Mouse (Mus musculus) stomach, postnatal 0 days (tissue): ENCODE data around the gene Ufl1. TPM values are rescaled to one million over a fixed set of nuclear protein-coding genes. Genes with fewer than 3 reads are reported as not detected.
"Not testable (repeated sequence)": the region's sequence is repeated elsewhere in the genome, so short reads cannot be mapped to it uniquely, and the experiment has no call there.

Experiments
- ATAC-seq: fragments of 200-750 bp; cut with Nextera tagmentation; 2 replicates; pipeline ENCODE4 v1.8.0; 2017; ENCODE audit not compliant: low FRiP score, low TSS enrichment
- DNase-seq: peaks from one replicate; pipeline ENCODE4 v3.0.0-alpha.2; 2016; ENCODE audit warnings: low spot score
- H3K27ac ChIP-seq: fragments of 300-500 bp; sonication (generic); replicated peaks from 2 replicates; pipeline ENCODE4 v1.5.1; 2014; ENCODE audit warnings: mild to moderate bottlenecking, control low read depth
- H3K27me3 ChIP-seq: fragments of 300-500 bp; sonication (generic); 2 replicates; pipeline ENCODE4 v1.6.1; 2014; ENCODE audit warnings: low read length; ENCODE audit not compliant: control insufficient read depth, insufficient read depth
- H3K36me3 ChIP-seq: fragments of 300-500 bp; sonication (generic); 2 replicates; pipeline ENCODE4 v1.6.1; 2014; ENCODE audit warnings: low read length, mixed read lengths; ENCODE audit not compliant: control insufficient read depth, insufficient read depth
- H3K4me1 ChIP-seq: fragments of 300-500 bp; sonication (generic); replicated peaks from 2 replicates; pipeline ENCODE4 v1.6.1; 2014; ENCODE audit warnings: antibody characterized with exemption; ENCODE audit not compliant: control insufficient read depth, insufficient read depth
- H3K4me2 ChIP-seq: fragments of 300-500 bp; sonication (generic); replicated peaks from 2 replicates; pipeline ENCODE4 v1.6.1; 2014; ENCODE audit warnings: low read depth, mild to moderate bottlenecking, control low read depth, moderate library complexity
- H3K4me3 ChIP-seq: fragments of 300-500 bp; sonication (generic); 2 replicates; pipeline ENCODE4 v1.5.1; 2014; ENCODE audit warnings: low read depth, low read length, control low read depth
- H3K9ac ChIP-seq: fragments of 300-500 bp; sonication (generic); 2 replicates; pipeline ENCODE4 v1.6.1; 2014; ENCODE audit warnings: mild to moderate bottlenecking, low read length, control low read depth, mixed read lengths
- H3K9me3 ChIP-seq: fragments of 300-500 bp; sonication (generic); 2 replicates; pipeline ENCODE4 v1.6.1; 2016; ENCODE audit warnings: low read length; ENCODE audit not compliant: control insufficient read depth
- CTCF ChIP-seq: IDR thresholded peaks from 2 replicates; pipeline ENCODE4 v1.5.1; 2016; ENCODE audit warnings: antibody characterized with exemption, low read depth, mild to moderate bottlenecking, moderate library complexity
- EP300 ChIP-seq: optimal IDR thresholded peaks from 2 replicates; pipeline ENCODE3; 2016; ENCODE audit warnings: antibody characterized with exemption
- WGBS: fragments of 180-500 bp; shearing (Covaris S2); extraction: QIAGEN DNeasy Blood & Tissue Kit; methylation state at CpG from one replicate; pipeline ENCODE4 v1.1.7; 2014; 5-methylcytosine and 5-hydroxymethylcytosine counted together
- polyA plus RNA-seq: library from polyadenylated mRNA; unstranded; fragments of >200 nt; fragmentation: Nextera tagmentation; extraction: Ambion mirVana; gene quantifications from 2 replicates; pipeline ENCODE4 v1.2.1, GENCODE M21; 2015

Gene Ufl1
- 37.3 and 44.5 TPM in 2 replicates for polyA plus RNA-seq

GRCm38 (mm10) chr4:25281671-25282038, at the start of gene Ufl1:
Gene Ufl1, minus strand, starts transcription at chr4:25281821.
- WGBS: under 1% methylated on average over 27 of the region's 30 CpGs
- peak; percentile 99 for ATAC-seq
- H3K9me3 ChIP-seq: no peaks in the 10 kb centered on the region

GRCm38 (mm10) chr4:25325684-25326220, 44.1 kb upstream of the Ufl1 start:
- DNase-seq (no peak), ATAC-seq (no peak)
- no peak overlapping the region for H3K9ac ChIP-seq
- WGBS: 90% methylated on average over 3 of the region's 3 CpGs
- no peak for TF ChIP-seq CTCF
- no peaks in the 10 kb centered on the region for H3K4me1 ChIP-seq
- no peaks in the 10 kb centered on the region for H3K9me3 ChIP-seq
- no peaks in the 10 kb centered on the region for H3K27me3 ChIP-seq
- H3K27ac ChIP-seq: no peak overlapping the region
- H3K36me3 ChIP-seq: no peaks in the 10 kb centered on the region
- no peak overlapping the region for H3K4me2 ChIP-seq
- no peak overlapping the region for H3K4me3 ChIP-seq

More at GRCm38 (mm10) chr4:25281671-25282038, at the start of gene Ufl1:
- no peaks in the 10 kb centered on the region for H3K27me3 ChIP-seq
- peak within 1 kb of the TSS; percentile 92 for H3K4me3 ChIP-seq
- H3K9ac ChIP-seq: peak within 1 kb of the TSS; percentile 97
- DNase-seq: peak; percentile 96
- peak within 1 kb of the TSS; percentile 98 for H3K27ac ChIP-seq
- H3K4me1 ChIP-seq: no peaks in the 10 kb centered on the region
- peak within 1 kb of the TSS; percentile 60 for H3K4me2 ChIP-seq
- TF ChIP-seq EP300: no peak
- TF ChIP-seq CTCF: no peak
- H3K36me3 ChIP-seq: 0 out of 2 replicates have a peak, but pooled peaks cover 3% of the 10 kb centered on the region

- no peak for TF ChIP-seq EP300
- TF ChIP-seq CTCF: no peak
- no peak for ATAC-seq
- WGBS: 64% methylated on average over 2 of the region's 2 CpGs
Measured at GRCm38 (mm10) chr4:25322631-25323178, 41.1 kb upstream of the Ufl1 start.

GRCm38 (mm10) chr4:25313767-25314166, 32.1 kb upstream of the Ufl1 start:
- no peak for TF ChIP-seq EP300
- TF ChIP-seq CTCF: no peak
- no peaks in the 10 kb centered on the region for H3K4me1 ChIP-seq
- WGBS: 73% methylated on average over 3 of the region's 3 CpGs
- H3K36me3 ChIP-seq: no peaks in the 10 kb centered on the region
- ATAC-seq (no peak), DNase-seq (no peak)
- H3K9ac ChIP-seq: no peak overlapping the region
- H3K4me2 ChIP-seq: no peak overlapping the region
- no peaks in the 10 kb centered on the region for H3K27me3 ChIP-seq
- no peak overlapping the region for H3K4me3 ChIP-seq
- H3K27ac ChIP-seq: no peak overlapping the region
- no peaks in the 10 kb centered on the region for H3K9me3 ChIP-seq

More at GRCm38 (mm10) chr4:25322631-25323178, 41.1 kb upstream of the Ufl1 start:
- H3K4me1 ChIP-seq: no peaks in the 10 kb centered on the region
- no peak overlapping the region for H3K4me2 ChIP-seq
- H3K36me3 ChIP-seq: no peaks in the 10 kb centered on the region
- H3K27me3 ChIP-seq: no peaks in the 10 kb centered on the region
- no peaks in the 10 kb centered on the region for H3K9me3 ChIP-seq
- no peak overlapping the region for H3K9ac ChIP-seq
- no peak for DNase-seq
- no peak overlapping the region for H3K27ac ChIP-seq
- no peak overlapping the region for H3K4me3 ChIP-seq

GRCm38 (mm10) chr4:25285002-25285401, 3.4 kb upstream of the Ufl1 start:
- WGBS: 79% methylated on average over 1 of the region's 1 CpGs
- H3K9me3 ChIP-seq, H3K27ac ChIP-seq: not testable (repeated sequence)

GRCm38 (mm10) chr4:25280938-25281670, 517 bp downstream of the Ufl1 start:
- Histone ChIP-seq H3K9me3 (no peaks in the 10 kb centered on the region), H3K9ac (peak overlapping the region; percentile 97), H3K27ac (peak overlapping the region; percentile 98), H3K4me3 (peak overlapping the region; percentile 92), H3K4me1 (no peaks in the 10 kb centered on the region), H3K36me3 (0 out of 2 replicates have a peak, but pooled peaks cover 3% of the 10 kb centered on the region), H3K27me3 (no peaks in the 10 kb centered on the region), H3K4me2 (peak overlapping the region; percentile 60)
- WGBS: under 1% methylated on average over 31 of the region's 32 CpGs
- ATAC-seq (peak; percentile 91), DNase-seq (no peak)
- TF ChIP-seq EP300: peak; percentile 20
- TF ChIP-seq CTCF: peak; percentile 59

More at GRCm38 (mm10) chr4:25285002-25285401, 3.4 kb upstream of the Ufl1 start:
- not testable (repeated sequence) for ATAC-seq, DNase-seq, H3K4me2 ChIP-seq, H3K36me3 ChIP-seq, H3K9ac ChIP-seq, H3K4me3 ChIP-seq, H3K4me1 ChIP-seq, H3K27me3 ChIP-seq
